Mouse (Mus musculus) stomach, postnatal 0 days (tissue): Measurements from ENCODE around the gene Sco1.

Experiments
- CTCF ChIP-seq: IDR thresholded peaks from 2 replicates; pipeline ENCODE4 v1.5.1; 2016; ENCODE audit warnings: antibody characterized with exemption, low read depth, mild to moderate bottlenecking, moderate library complexity
- EP300 ChIP-seq: optimal IDR thresholded peaks from 2 replicates; pipeline ENCODE3; 2016; ENCODE audit warnings: antibody characterized with exemption

GRCm38 (mm10) chr11:67081125-67081649, 28.7 kb downstream of the Sco1 start:
- TF ChIP-seq CTCF (no peak), EP300 (no peak)
